Mouse (Mus musculus) olfactory bulb, adult 2 months (tissue): ENCODE measurements around the gene Ank3. TPM values are rescaled to one million over a fixed set of nuclear protein-coding genes. Genes with fewer than 3 reads are reported as not detected.

Experiments used
- H3K27ac ChIP-seq: fragments of 200-500 bp; 2 replicates; pipeline ENCODE4 v1.5.1; 2012; ENCODE audit warnings: low read depth, low read length; ENCODE audit not compliant: insufficient read depth
- H3K4me1 ChIP-seq: fragments of 200-500 bp; 2 replicates; pipeline ENCODE4 v1.6.1; 2012; ENCODE audit warnings: low read length; ENCODE audit not compliant: control insufficient read depth, insufficient read depth
- H3K4me3 ChIP-seq: fragments of 200-500 bp; 2 replicates; pipeline ENCODE4 v1.5.1; 2012; ENCODE audit warnings: mild to moderate bottlenecking, low read depth, low read length, moderate library complexity; ENCODE audit not compliant: insufficient read depth
- CTCF ChIP-seq: fragments of 200-500 bp; IDR thresholded peaks from 2 replicates; pipeline ENCODE4 v1.5.1; 2012; ENCODE audit warnings: low read depth, mild to moderate bottlenecking, low read length, moderate library complexity; ENCODE audit not compliant: insufficient read depth
- POLR2A ChIP-seq: fragments of 200-500 bp; IDR thresholded peaks from 2 replicates; pipeline ENCODE4 v1.6.1; 2012; ENCODE audit warnings: mild to moderate bottlenecking, low read depth, low read length, moderate library complexity; ENCODE audit not compliant: insufficient read depth
- WGBS: fragments of 180-500 bp; shearing (Covaris S2); methylation state at CpG from one replicate; pipeline ENCODE4 v1.1.7; 2018; 5-methylcytosine and 5-hydroxymethylcytosine counted together
- polyA plus RNA-seq: library from polyadenylated mRNA; stranded (reverse); fragments of >200 nt; gene quantifications from 2 replicates; pipeline ENCODE4 v1.2.4, GENCODE M21; 2012; ENCODE audit warnings: low replicate concordance; ENCODE audit not compliant: missing spikeins, insufficient read depth, insufficient read length

Gene Ank3
- polyA plus RNA-seq, 1 experiment = 212 TPM

GRCm38 (mm10) chr10:69611314-69611713, 212.7 kb downstream of the Ank3 start:
- Histone ChIP-seq H3K27ac (no peak overlapping the region), H3K4me3 (no peak overlapping the region), H3K4me1 (peaks cover 15% of the 10 kb centered on the region)
- TF ChIP-seq CTCF (no peak), POLR2A (no peak)
- WGBS = 55% methylated on average over 3 of the region's 3 CpGs

GRCm38 (mm10) chr10:69611839-69612340, 213.3 kb downstream of the Ank3 start:
- H3K4me1 ChIP-seq = peaks cover 12% of the 10 kb centered on the region
- 28% methylated on average over 5 of the region's 5 CpGs for WGBS
- no peak for TF ChIP-seq POLR2A
- TF ChIP-seq CTCF = no peak
- no peak overlapping the region for H3K4me3 ChIP-seq
- no peak overlapping the region for H3K27ac ChIP-seq

- Histone ChIP-seq H3K4me3 (no peak overlapping the region), H3K4me1 (peaks cover 5% of the 10 kb centered on the region), H3K27ac (no peak overlapping the region)
- WGBS = 86% methylated on average over 3 of the region's 3 CpGs
- TF ChIP-seq POLR2A = no peak
- no peak for TF ChIP-seq CTCF
Observed at GRCm38 (mm10) chr10:69616953-69617352, 218.4 kb downstream of the Ank3 start.

- TF ChIP-seq CTCF (no peak), POLR2A (no peak)
- Histone ChIP-seq H3K27ac (no peak overlapping the region), H3K4me3 (no peak overlapping the region), H3K4me1 (peaks cover 2% of the 10 kb centered on the region; the same call in 1 of the 2 replicates)
- 91% methylated on average over 16 of the region's 16 CpGs for WGBS
Observed at GRCm38 (mm10) chr10:69617537-69618112, 219.1 kb downstream of the Ank3 start.

- TF ChIP-seq CTCF (no peak), POLR2A (no peak)
- Histone ChIP-seq H3K4me3 (no peak overlapping the region), H3K27ac (no peak overlapping the region), H3K4me1 (peaks cover 2% of the 10 kb centered on the region; the same call in 1 of the 2 replicates)
- WGBS = 79% methylated on average over 7 of the region's 7 CpGs
Observed at GRCm38 (mm10) chr10:69620692-69621382, 222.3 kb downstream of the Ank3 start.

GRCm38 (mm10) chr10:69627767-69628166, 229.2 kb downstream of the Ank3 start:
- no peak overlapping the region for H3K4me3 ChIP-seq
- 98% methylated on average over 3 of the region's 3 CpGs for WGBS
- no peaks in the 10 kb centered on the region for H3K4me1 ChIP-seq
- TF ChIP-seq CTCF = no peak
- no peak for TF ChIP-seq POLR2A
- no peak overlapping the region for H3K27ac ChIP-seq

- Histone ChIP-seq H3K4me3 (no peak overlapping the region), H3K4me1 (no peaks in the 10 kb centered on the region), H3K27ac (no peak overlapping the region)
- TF ChIP-seq POLR2A = no peak
- no peak for TF ChIP-seq CTCF
- 70% methylated on average over 6 of the region's 6 CpGs for WGBS
Observed at GRCm38 (mm10) chr10:69628743-69629142, 230.2 kb downstream of the Ank3 start.

- Histone ChIP-seq H3K4me3 (no peak overlapping the region), H3K27ac (peak overlapping the region; percentile 27; the same call in 1 of the 2 replicates), H3K4me1 (peaks cover 3% of the 10 kb centered on the region)
- WGBS = 31% methylated on average over 7 of the region's 7 CpGs
- TF ChIP-seq POLR2A (no peak), CTCF (no peak)
Observed at GRCm38 (mm10) chr10:69630802-69631388, 232.3 kb downstream of the Ank3 start.

- Histone ChIP-seq H3K4me3 (no peak overlapping the region), H3K4me1 (peaks cover 16% of the 10 kb centered on the region), H3K27ac (no peak overlapping the region)
- no peak for TF ChIP-seq CTCF
- TF ChIP-seq POLR2A = no peak
- 74% methylated on average over 8 of the region's 8 CpGs for WGBS
Observed at GRCm38 (mm10) chr10:69632885-69633284, 234.3 kb downstream of the Ank3 start.
